Mouse (Mus musculus): Measurements from ENCODE around the gene Rpl9-ps6. TPM values are rescaled to one million over a fixed set of nuclear protein-coding genes. Genes with fewer than 3 reads are reported as not detected.

The Rpl9-ps6 gene
- polyA plus RNA-seq, 1 experiment from 2014 or later = 174 TPM

DNA sequence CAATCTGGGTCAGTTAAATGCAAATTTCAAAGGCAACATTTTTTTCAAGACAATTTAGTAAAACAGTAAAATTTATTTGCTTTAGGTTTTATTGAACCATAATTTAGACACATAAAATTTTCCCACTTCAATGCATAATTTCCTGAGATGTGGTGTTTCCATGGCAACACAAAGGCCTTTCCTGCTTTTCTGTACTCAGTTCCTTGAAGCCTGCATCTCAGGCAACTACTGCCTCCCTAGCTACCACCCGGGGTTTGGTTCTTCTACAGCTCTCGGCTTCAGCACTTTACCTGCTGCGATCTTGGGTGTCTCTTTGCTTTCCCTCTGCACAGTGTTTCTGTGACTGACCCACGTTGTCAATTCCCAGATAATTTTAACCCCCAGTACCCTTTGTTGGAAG is 14.1 kb downstream of the Rpl9-ps6 start:
- H3K9me3 ChIP-seq (ENCODE audit: control insufficient read depth, low read depth, low read length) = no peaks in the 10 kb centered on the region
- H3K4me2 ChIP-seq (replicated peaks; ENCODE audit: low read depth, low read length) = no peak overlapping the region
- H3K27ac ChIP-seq (ENCODE audit: low read length) = no peak overlapping the region
- no peak overlapping the region for H3K9ac ChIP-seq (replicated peaks; ENCODE audit: low read depth, low read length)
- no peak overlapping the region for H3K4me3 ChIP-seq (ENCODE audit: low read depth, low read length)
- H3K4me1 ChIP-seq (ENCODE audit: control insufficient read depth, insufficient read depth, low read length) = no peaks in the 10 kb centered on the region
- no peaks in the 10 kb centered on the region for H3K36me3 ChIP-seq (ENCODE audit: control insufficient read depth, insufficient read depth, low read length)
- 81% methylated on average over 4 of the region's 4 CpGs for WGBS
- ATAC-seq (ENCODE audit: insufficient number of reproducible peaks, insufficient read depth, low FRiP score, low read depth) = no peak
- H3K27me3 ChIP-seq (ENCODE audit: control insufficient read depth, insufficient read depth, low read length) = no peaks in the 10 kb centered on the region

DNA sequence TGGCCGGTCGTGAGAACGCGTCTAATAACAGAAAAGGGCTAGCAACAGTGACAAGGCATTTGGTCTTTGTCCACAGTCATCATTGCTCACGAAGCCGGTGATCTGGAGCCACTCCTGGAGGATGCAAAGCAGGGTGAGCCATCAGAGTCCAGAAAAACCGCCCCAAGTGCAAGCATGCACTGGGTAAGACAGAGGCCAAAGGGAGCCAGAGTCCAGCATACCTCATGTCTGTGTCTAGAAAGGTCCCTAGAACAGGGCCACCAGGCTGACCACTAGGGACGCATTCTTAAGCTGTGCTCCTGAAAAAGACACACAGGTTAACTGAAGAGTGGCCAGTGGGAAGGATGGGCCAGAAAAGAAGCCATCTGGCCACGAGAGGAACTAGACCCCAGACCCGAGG is 17.4 kb downstream of the Rpl9-ps6 start:
- Histone ChIP-seq H3K4me3 (ENCODE audit: low read depth, low read length) (no peak overlapping the region), H3K4me1 (ENCODE audit: control insufficient read depth, insufficient read depth, low read length) (no peaks in the 10 kb centered on the region), H3K27ac (ENCODE audit: low read length) (no peak overlapping the region), H3K4me2 (replicated peaks; ENCODE audit: low read depth, low read length) (no peak overlapping the region), H3K9me3 (ENCODE audit: control insufficient read depth, low read depth, low read length) (no peaks in the 10 kb centered on the region), H3K9ac (replicated peaks; ENCODE audit: low read depth, low read length) (no peak overlapping the region), H3K36me3 (ENCODE audit: control insufficient read depth, insufficient read depth, low read length) (no peaks in the 10 kb centered on the region), H3K27me3 (ENCODE audit: control insufficient read depth, insufficient read depth, low read length) (no peaks in the 10 kb centered on the region)
- ATAC-seq (ENCODE audit: insufficient number of reproducible peaks, insufficient read depth, low FRiP score, low read depth) = no peak
- 95% methylated on average over 10 of the region's 10 CpGs for WGBS

DNA sequence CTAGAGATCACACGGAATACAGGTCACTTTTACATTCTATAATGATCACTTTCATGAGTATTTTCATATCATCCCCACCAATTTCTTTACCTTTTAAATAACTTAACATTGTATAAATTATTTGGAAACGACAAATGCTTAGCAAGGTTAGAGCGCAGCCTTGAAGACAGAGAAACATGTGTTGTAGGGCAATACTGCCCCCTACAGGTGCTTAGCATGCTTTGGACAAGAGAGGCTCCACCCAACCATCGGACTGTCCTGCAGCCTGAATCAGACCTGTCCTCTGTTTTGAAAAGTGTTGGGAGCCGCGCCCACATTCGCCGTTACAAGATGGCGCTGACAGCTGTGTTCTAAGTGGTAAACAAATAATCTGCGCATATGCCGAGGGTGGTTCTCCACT is 24.8 kb downstream of the Rpl9-ps6 start:
- Histone ChIP-seq H3K36me3 (ENCODE audit: control insufficient read depth, insufficient read depth, low read length) (no peaks in the 10 kb centered on the region), H3K27me3 (ENCODE audit: control insufficient read depth, insufficient read depth, low read length) (no peaks in the 10 kb centered on the region), H3K9ac (replicated peaks; ENCODE audit: low read depth, low read length) (no peak overlapping the region), H3K9me3 (ENCODE audit: control insufficient read depth, low read depth, low read length) (no peaks in the 10 kb centered on the region), H3K27ac (ENCODE audit: low read length) (no peak overlapping the region), H3K4me1 (ENCODE audit: control insufficient read depth, insufficient read depth, low read length) (no peaks in the 10 kb centered on the region), H3K4me3 (ENCODE audit: low read depth, low read length) (no peak overlapping the region), H3K4me2 (replicated peaks; ENCODE audit: low read depth, low read length) (no peak overlapping the region)
- no peak for ATAC-seq (ENCODE audit: insufficient number of reproducible peaks, insufficient read depth, low FRiP score, low read depth)
- 98% methylated on average over 10 of the region's 11 CpGs for WGBS

DNA sequence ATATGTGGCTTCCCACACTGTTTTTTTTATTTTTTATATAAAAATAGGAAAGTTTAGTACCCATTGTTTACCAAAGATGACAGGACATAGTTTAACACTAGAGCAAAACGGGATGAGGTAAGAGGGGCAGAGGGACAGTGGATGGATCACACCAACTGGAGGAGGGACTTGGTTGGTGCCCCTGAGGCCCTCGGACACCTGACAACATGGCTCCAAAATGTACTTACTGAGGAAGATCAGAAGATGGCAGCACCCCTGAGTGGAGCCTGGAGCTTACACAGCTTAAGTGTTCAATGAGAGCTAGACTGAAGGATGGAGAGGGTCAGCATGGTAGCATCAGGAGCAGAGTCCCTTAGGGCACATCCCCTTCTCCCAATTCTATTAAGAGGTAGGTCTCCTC is 27.0 kb downstream of the Rpl9-ps6 start:
- no peaks in the 10 kb centered on the region for H3K27me3 ChIP-seq (ENCODE audit: control insufficient read depth, insufficient read depth, low read length)
- H3K4me2 ChIP-seq (replicated peaks; ENCODE audit: low read depth, low read length) = no peak overlapping the region
- WGBS = 87% methylated on average over 2 of the region's 2 CpGs
- H3K9me3 ChIP-seq (ENCODE audit: control insufficient read depth, low read depth, low read length) = no peaks in the 10 kb centered on the region
- H3K36me3 ChIP-seq (ENCODE audit: control insufficient read depth, insufficient read depth, low read length) = no peaks in the 10 kb centered on the region
- no peak overlapping the region for H3K27ac ChIP-seq (ENCODE audit: low read length)
- H3K9ac ChIP-seq (replicated peaks; ENCODE audit: low read depth, low read length) = no peak overlapping the region
- no peak overlapping the region for H3K4me3 ChIP-seq (ENCODE audit: low read depth, low read length)
- ATAC-seq (ENCODE audit: insufficient number of reproducible peaks, insufficient read depth, low FRiP score, low read depth) = no peak
- no peaks in the 10 kb centered on the region for H3K4me1 ChIP-seq (ENCODE audit: control insufficient read depth, insufficient read depth, low read length)

DNA sequence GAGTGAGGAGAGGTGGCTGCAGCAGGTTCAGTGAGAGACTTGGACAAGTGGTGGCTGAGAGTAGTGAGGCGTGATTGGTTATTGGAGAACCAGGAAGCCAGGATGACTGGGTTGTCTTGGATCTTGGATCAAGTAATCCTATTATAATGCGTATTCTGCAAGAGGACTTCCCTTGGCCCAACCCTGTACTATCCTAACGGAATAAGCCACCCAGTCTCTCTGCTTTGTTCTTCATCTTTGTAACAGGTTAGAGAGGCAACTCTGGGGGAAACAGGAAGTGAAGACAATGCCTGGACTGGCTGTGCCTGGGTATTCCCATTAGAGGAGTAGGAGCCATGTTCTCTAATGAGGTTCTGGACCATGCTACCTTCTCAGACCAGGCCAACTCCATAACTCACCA is 40.5 kb downstream of the Rpl9-ps6 start:
- H3K9me3 ChIP-seq (ENCODE audit: control insufficient read depth, low read depth, low read length) = no peaks in the 10 kb centered on the region
- H3K36me3 ChIP-seq (ENCODE audit: control insufficient read depth, insufficient read depth, low read length) = no peaks in the 10 kb centered on the region
- H3K4me1 ChIP-seq (ENCODE audit: control insufficient read depth, insufficient read depth, low read length) = no peaks in the 10 kb centered on the region
- H3K4me2 ChIP-seq (replicated peaks; ENCODE audit: low read depth, low read length) = no peak overlapping the region
- no peak overlapping the region for H3K4me3 ChIP-seq (ENCODE audit: low read depth, low read length)
- WGBS = 93% methylated on average over 3 of the region's 3 CpGs
- H3K9ac ChIP-seq (replicated peaks; ENCODE audit: low read depth, low read length) = no peak overlapping the region
- H3K27me3 ChIP-seq (ENCODE audit: control insufficient read depth, insufficient read depth, low read length) = no peaks in the 10 kb centered on the region
- no peak for ATAC-seq (ENCODE audit: insufficient number of reproducible peaks, insufficient read depth, low FRiP score, low read depth)
- no peak overlapping the region for H3K27ac ChIP-seq (ENCODE audit: low read length)

DNA sequence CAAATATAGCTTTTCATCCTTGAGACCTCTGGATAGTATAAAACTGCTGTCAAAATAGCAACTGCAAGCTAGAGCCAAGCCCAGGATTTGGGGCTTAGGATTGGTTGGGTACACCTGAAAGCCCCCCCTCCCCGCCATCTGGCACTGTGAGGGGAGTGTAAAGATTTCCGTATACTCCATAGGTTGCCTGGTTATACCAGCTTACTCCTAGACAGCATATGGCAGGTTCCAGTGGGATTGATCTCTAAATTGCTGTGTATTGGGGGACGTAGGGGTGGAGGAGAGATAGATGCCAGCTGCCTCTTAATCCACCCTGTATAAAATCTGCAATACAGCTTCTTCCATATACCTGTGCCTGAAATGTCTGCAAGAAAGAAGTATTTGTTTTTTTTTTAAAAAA is 41.7 kb downstream of the Rpl9-ps6 start:
- Histone ChIP-seq H3K9ac (replicated peaks; ENCODE audit: low read depth, low read length) (no peak overlapping the region), H3K4me1 (ENCODE audit: control insufficient read depth, insufficient read depth, low read length) (no peaks in the 10 kb centered on the region), H3K4me3 (ENCODE audit: low read depth, low read length) (no peak overlapping the region), H3K9me3 (ENCODE audit: control insufficient read depth, low read depth, low read length) (no peaks in the 10 kb centered on the region), H3K27me3 (ENCODE audit: control insufficient read depth, insufficient read depth, low read length) (no peaks in the 10 kb centered on the region), H3K36me3 (ENCODE audit: control insufficient read depth, insufficient read depth, low read length) (no peaks in the 10 kb centered on the region), H3K4me2 (replicated peaks; ENCODE audit: low read depth, low read length) (no peak overlapping the region), H3K27ac (ENCODE audit: low read length) (no peak overlapping the region)
- 79% methylated on average over 3 of the region's 3 CpGs for WGBS
- ATAC-seq (ENCODE audit: insufficient number of reproducible peaks, insufficient read depth, low FRiP score, low read depth) = no peak

DNA sequence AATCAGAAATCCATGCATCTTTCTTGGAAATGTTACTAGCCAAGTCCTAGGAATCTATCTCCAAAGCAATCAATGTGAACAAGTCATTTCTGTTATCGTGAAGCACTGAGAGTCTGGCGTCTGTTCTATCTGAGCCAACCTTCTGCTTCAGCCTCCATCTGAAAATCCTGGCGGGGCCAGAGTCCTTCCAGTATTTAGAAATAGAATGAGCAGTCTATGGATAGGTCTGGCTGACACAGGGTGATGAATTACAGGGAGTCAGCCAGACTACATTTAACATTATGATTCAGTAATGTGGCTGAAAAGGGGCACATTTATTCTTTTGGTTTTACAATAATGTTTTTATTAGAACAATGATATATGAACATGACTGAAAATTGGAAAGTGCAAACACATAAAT is 47.3 kb downstream of the Rpl9-ps6 start:
- H3K4me1 ChIP-seq (ENCODE audit: control insufficient read depth, insufficient read depth, low read length) = no peaks in the 10 kb centered on the region
- ATAC-seq (ENCODE audit: insufficient number of reproducible peaks, insufficient read depth, low FRiP score, low read depth) = no peak
- no peak overlapping the region for H3K4me3 ChIP-seq (ENCODE audit: low read depth, low read length)
- no peaks in the 10 kb centered on the region for H3K36me3 ChIP-seq (ENCODE audit: control insufficient read depth, insufficient read depth, low read length)
- H3K27ac ChIP-seq (ENCODE audit: low read length) = no peak overlapping the region
- WGBS = 39% methylated on average over 3 of the region's 3 CpGs
- H3K9me3 ChIP-seq (ENCODE audit: control insufficient read depth, low read depth, low read length) = no peaks in the 10 kb centered on the region
- no peak overlapping the region for H3K4me2 ChIP-seq (replicated peaks; ENCODE audit: low read depth, low read length)
- H3K27me3 ChIP-seq (ENCODE audit: control insufficient read depth, insufficient read depth, low read length) = no peaks in the 10 kb centered on the region
- H3K9ac ChIP-seq (replicated peaks; ENCODE audit: low read depth, low read length) = no peak overlapping the region

DNA sequence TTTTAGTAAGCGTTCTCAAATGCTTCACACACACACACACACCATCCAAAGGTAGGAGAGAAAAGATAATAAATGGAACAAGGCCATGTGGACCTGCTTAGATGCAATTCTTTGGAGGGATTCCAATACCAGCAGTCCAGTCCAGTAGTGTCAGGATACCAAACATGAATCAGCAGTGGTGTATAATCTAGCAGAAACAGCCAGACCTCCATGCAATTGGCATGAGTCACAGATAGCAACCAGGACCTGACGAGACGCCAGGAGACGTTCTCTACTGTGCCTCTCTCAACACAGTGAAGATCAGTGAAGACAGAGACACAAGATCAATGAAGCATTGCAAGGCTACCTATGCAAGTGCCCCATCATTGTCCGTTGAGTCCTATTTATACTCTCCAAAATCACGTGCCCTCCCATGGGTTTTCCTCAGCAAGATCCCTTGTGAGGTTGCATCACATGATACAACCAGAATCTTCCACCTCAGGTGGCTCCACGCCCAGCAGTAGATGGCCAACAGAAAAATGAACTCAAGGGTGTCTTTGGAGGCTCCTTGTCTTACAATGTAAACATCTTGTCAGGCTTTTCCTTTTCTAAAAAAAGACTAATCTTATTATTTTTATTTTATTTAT is 49.6 kb downstream of the Rpl9-ps6 start:
- H3K9me3 ChIP-seq (ENCODE audit: control insufficient read depth, low read depth, low read length) = no peaks in the 10 kb centered on the region
- no peak overlapping the region for H3K27ac ChIP-seq (ENCODE audit: low read length)
- ATAC-seq (ENCODE audit: insufficient number of reproducible peaks, insufficient read depth, low FRiP score, low read depth) = no peak
- no peaks in the 10 kb centered on the region for H3K4me1 ChIP-seq (ENCODE audit: control insufficient read depth, insufficient read depth, low read length)
- H3K27me3 ChIP-seq (ENCODE audit: control insufficient read depth, insufficient read depth, low read length) = no peaks in the 10 kb centered on the region
- no peaks in the 10 kb centered on the region for H3K36me3 ChIP-seq (ENCODE audit: control insufficient read depth, insufficient read depth, low read length)
- 90% methylated on average over 7 of the region's 7 CpGs for WGBS
- no peak overlapping the region for H3K4me3 ChIP-seq (ENCODE audit: low read depth, low read length)
- H3K9ac ChIP-seq (replicated peaks; ENCODE audit: low read depth, low read length) = no peak overlapping the region
- no peak overlapping the region for H3K4me2 ChIP-seq (replicated peaks; ENCODE audit: low read depth, low read length)
